Mouse (Mus musculus) ES-E14 (cell line): ENCODE results near the gene Xpr1. TPM values are rescaled to one million over a fixed set of nuclear protein-coding genes. Genes with fewer than 3 reads are reported as not detected.

ENCODE experiments used
- DNase-seq: peaks from one replicate; pipeline ENCODE4 v3.0.0-alpha.2; 2013; ENCODE audit warnings: low read depth, low spot score
- H3K27ac ChIP-seq: 2 replicates; pipeline ENCODE4 v1.5.1; 2012; ENCODE audit warnings: low read depth, mild to moderate bottlenecking, low read length, moderate library complexity, mixed read lengths; ENCODE audit not compliant: poor library complexity, insufficient read depth, severe bottlenecking
- H3K36me3 ChIP-seq: 2 replicates; pipeline ENCODE4 v1.6.1; 2012; ENCODE audit warnings: mild to moderate bottlenecking, low read length, moderate library complexity, mixed read lengths; ENCODE audit not compliant: control insufficient read depth, poor library complexity, insufficient read depth, severe bottlenecking
- H3K4me1 ChIP-seq, 2 experiments: fragments of 150-350 bp in 1 of 2; sonication (generic) in 1 of 2; 2 replicates each; pipeline ENCODE4 v1.6.1; 2012; ENCODE audit warnings: low read length in 2 of 2, mild to moderate bottlenecking in 1 of 2, mixed read lengths in 1 of 2; ENCODE audit not compliant: control insufficient read depth in 2 of 2, insufficient read depth in 2 of 2, poor library complexity in 1 of 2
- H3K4me3 ChIP-seq, 2 experiments: fragments of 150-350 bp in 1 of 2; sonication (generic) in 1 of 2; 2 replicates each; pipeline ENCODE4 v1.5.1; 2012; ENCODE audit warnings: low read length in 2 of 2, low read depth in 1 of 2, mild to moderate bottlenecking in 1 of 2, mixed read lengths in 1 of 2; ENCODE audit not compliant: insufficient read depth in 1 of 2, poor library complexity in 1 of 2, severe bottlenecking in 1 of 2
- H3K9ac ChIP-seq: 2 replicates; pipeline ENCODE4 v1.6.1; 2012; ENCODE audit warnings: low read depth, mild to moderate bottlenecking, low read length, mixed read lengths; ENCODE audit not compliant: poor library complexity, insufficient read depth, severe bottlenecking
- H3K9me3 ChIP-seq: fragments of 150-350 bp; sonication (generic); 2 replicates; pipeline ENCODE4 v1.6.1; 2012; ENCODE audit warnings: low read depth, mild to moderate bottlenecking, low read length; ENCODE audit not compliant: control insufficient read depth, insufficient read depth
- CHD2 ChIP-seq: IDR thresholded peaks from 2 replicates; pipeline ENCODE4 v1.6.1; 2014; ENCODE audit warnings: mild to moderate bottlenecking, low read depth, low read length, inconsistent platforms
- HCFC1 ChIP-seq: IDR thresholded peaks from 2 replicates; pipeline ENCODE4 v1.6.1; 2012; ENCODE audit warnings: low read length, inconsistent platforms, borderline replicate concordance; ENCODE audit not compliant: insufficient read depth
- MAFK ChIP-seq: IDR thresholded peaks from 2 replicates; pipeline ENCODE4 v1.6.1; 2014; ENCODE audit warnings: mild to moderate bottlenecking, low read depth, low read length, inconsistent platforms; ENCODE audit not compliant: insufficient read depth
- ZC3H11A ChIP-seq: IDR thresholded peaks from 2 replicates; pipeline ENCODE4 v1.6.1; 2012; ENCODE audit warnings: low read depth, mild to moderate bottlenecking, inconsistent platforms, low read length, borderline replicate concordance
- ZNF384 ChIP-seq: IDR thresholded peaks from 2 replicates; pipeline ENCODE4 v1.6.1; 2012; ENCODE audit warnings: low read depth, low read length, inconsistent platforms
- in situ Hi-C, 2 experiments: fragments of 600-800 bp; cut with MboI; formaldehyde crosslinking; loops; one replicate each; pipeline ENCODE4 v1.15.1; 2025; ENCODE audit warnings: low sequenced_read_pairs in 2 of 2, inconsistent platforms in 1 of 2; ENCODE audit not compliant: unreplicated experiment in 2 of 2
- total RNA-seq: library from RNA; depleted of rRNA; stranded (reverse); fragments of 300-350 nt; gene quantifications from 2 replicates; pipeline ENCODE4 v1.2.3, GENCODE M21; 2012

Gene Xpr1
- total RNA-seq, 1 experiment = 13.5 TPM

DNA sequence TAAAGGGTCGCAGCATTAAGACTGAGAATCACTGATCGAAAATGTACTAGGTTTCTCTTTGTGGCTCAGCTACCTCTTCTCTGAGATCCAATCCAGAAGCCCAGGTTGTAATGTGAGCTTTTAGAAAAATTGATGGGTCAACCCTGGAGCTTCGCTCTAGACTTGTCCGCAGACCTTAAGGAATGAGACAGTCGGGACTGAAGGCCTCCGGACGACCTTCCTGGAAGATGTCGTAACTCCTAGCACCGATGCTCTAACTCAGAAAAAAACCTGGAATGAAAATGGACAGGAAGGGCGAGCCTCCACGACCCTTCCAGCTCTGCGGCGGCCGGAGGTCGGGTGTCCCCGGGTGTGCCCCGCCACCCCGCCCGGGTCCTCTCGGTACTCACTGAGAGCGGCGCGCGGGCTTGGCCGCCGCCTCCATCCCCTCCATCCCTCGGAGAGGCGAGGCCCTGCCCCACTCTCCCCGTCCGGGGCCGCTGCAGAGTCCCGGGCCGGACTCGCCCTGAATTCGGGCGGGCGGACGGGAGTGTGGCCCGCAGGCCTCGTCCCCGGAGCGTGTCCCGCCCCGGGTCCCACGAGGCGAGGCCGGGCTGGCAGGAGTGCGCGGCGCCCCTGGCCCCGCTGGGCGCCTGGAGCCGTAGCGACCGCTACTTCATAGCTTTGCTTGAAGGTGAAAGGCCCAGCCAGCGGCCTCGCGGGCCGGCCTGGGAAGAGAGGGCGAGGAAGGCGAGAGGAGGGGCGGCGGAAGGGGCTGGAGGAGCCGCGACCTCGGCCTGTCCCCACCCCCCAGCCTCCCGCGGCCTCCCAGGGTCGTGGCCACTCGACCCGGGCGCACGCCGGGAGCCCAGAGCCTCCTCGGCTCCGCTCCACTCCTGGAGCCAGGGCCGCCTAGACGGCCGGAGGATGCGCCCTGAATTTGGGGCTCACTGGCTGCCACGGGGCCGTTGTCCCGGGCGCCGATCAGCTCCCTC lies 173.1 kb downstream of the Xpr1 start, which contains the start of gene BC034090:
Gene BC034090 (minus strand): TSS at position 648 of the 974 bp plus-strand sequence.
- Histone ChIP-seq H3K9me3 (no peaks in the 10 kb centered on the region), H3K27ac (no peak within 1 kb of the TSS), H3K4me3 (peak within 1 kb of the TSS; percentile 65 to 68), H3K36me3 (no peaks in the 10 kb centered on the region), H3K4me1 (peaks cover 9 to 14% of the 10 kb centered on the region in 2 experiments; a peak in 2 of 4 replicates), H3K9ac (peak within 1 kb of the TSS; percentile 60)
- no peak for DNase-seq
- TF ChIP-seq MAFK = no peak
- TF ChIP-seq CHD2 = no peak
- no peak for TF ChIP-seq HCFC1
- TF ChIP-seq ZC3H11A = no peak
- TF ChIP-seq ZNF384 = no peak
- in situ Hi-C loops = loop anchor here in 1 of 2 experiments (25.0 kb wide), 1 partner anchor 493 kb away; no protein-coding TSS in a partner anchor

DNA sequence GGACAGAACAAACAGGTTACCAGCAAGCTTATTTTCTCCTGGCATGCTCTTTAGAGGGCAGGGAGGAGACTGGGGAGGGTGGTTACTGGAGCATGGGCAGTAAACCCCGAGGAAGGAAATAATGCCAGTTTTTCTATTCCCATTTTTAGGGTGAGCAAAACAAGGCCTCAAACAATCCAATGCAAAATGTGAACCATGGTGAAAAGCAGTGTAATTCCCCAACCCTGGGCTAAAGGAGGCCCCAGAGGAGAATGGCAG lies 174.8 kb downstream of the Xpr1 start:
- Histone ChIP-seq H3K9me3 (no peaks in the 10 kb centered on the region), H3K9ac (no peak overlapping the region), H3K36me3 (no peaks in the 10 kb centered on the region), H3K4me3 (no peak overlapping the region), H3K27ac (no peak overlapping the region), H3K4me1 (peaks cover 4 to 10% of the 10 kb centered on the region in 2 experiments; a peak in 2 of 4 replicates)
- no peak for DNase-seq
- in situ Hi-C loops = loop anchor here in 1 of 2 experiments (25.0 kb wide), 1 partner anchor 495 kb away; no protein-coding TSS in a partner anchor
- TF ChIP-seq ZNF384 (no peak), HCFC1 (no peak), CHD2 (no peak), ZC3H11A (no peak), MAFK (no peak)

GRCm38 (mm10) chr1:155241701-155242487 lies 175.3 kb downstream of the Xpr1 start:
- no peak overlapping the region for H3K27ac ChIP-seq
- peaks cover 4 to 8% of the 10 kb centered on the region in 2 experiments; a peak in 2 of 4 replicates for H3K4me1 ChIP-seq
- no peaks in the 10 kb centered on the region for H3K36me3 ChIP-seq
- DNase-seq = no peak
- in situ Hi-C loops = loop anchor here in 1 of 2 experiments (25.0 kb wide), 1 partner anchor 495 kb away; no protein-coding TSS in a partner anchor
- no peak overlapping the region for H3K9ac ChIP-seq
- no peak for TF ChIP-seq HCFC1
- no peak for TF ChIP-seq ZNF384
- TF ChIP-seq MAFK = no peak
- no peak for TF ChIP-seq CHD2
- no peak for TF ChIP-seq ZC3H11A
- H3K4me3 ChIP-seq = no peak overlapping the region
- no peaks in the 10 kb centered on the region for H3K9me3 ChIP-seq

GRCm38 (mm10) chr1:155239962-155240717 lies 177.1 kb downstream of the Xpr1 start:
- in situ Hi-C loops = loop anchor here in 1 of 2 experiments (25.0 kb wide), 1 partner anchor 497 kb away; no protein-coding TSS in a partner anchor
- TF ChIP-seq CHD2 (no peak), MAFK (no peak), ZNF384 (no peak), HCFC1 (no peak), ZC3H11A (no peak)
- Histone ChIP-seq H3K9ac (no peak overlapping the region), H3K9me3 (no peaks in the 10 kb centered on the region), H3K4me3 (no peak overlapping the region), H3K36me3 (no peaks in the 10 kb centered on the region), H3K27ac (no peak overlapping the region), H3K4me1 (peaks cover 4 to 6% of the 10 kb centered on the region in 2 experiments; a peak in 1 of 4 replicates)
- DNase-seq = no peak
